Mouse (Mus musculus) lung, postnatal 0 days (tissue): ENCODE results near the gene Prkar1a. TPM values are rescaled to one million over a fixed set of nuclear protein-coding genes. Genes with fewer than 3 reads are reported as not detected.

Experiments used
- ATAC-seq: fragments of 200-750 bp; cut with Nextera tagmentation; 2 replicates; pipeline ENCODE4 v1.8.0; 2017; ENCODE audit warnings: moderate library complexity
- DNase-seq: peaks from one replicate; pipeline ENCODE4 v3.0.0-alpha.2; 2016; ENCODE audit warnings: low spot score
- H3K27ac ChIP-seq: fragments of 300-500 bp; sonication (generic); 2 replicates; pipeline ENCODE4 v1.5.1; 2014; ENCODE audit warnings: antibody characterized with exemption, mild to moderate bottlenecking, low read length, mixed read lengths
- H3K27me3 ChIP-seq: fragments of 300-500 bp; sonication (generic); replicated peaks from 2 replicates; pipeline ENCODE4 v1.6.1; 2014; ENCODE audit warnings: low read length, mixed read lengths; ENCODE audit not compliant: insufficient read depth
- H3K36me3 ChIP-seq: fragments of 300-500 bp; sonication (generic); 2 replicates; pipeline ENCODE4 v1.6.1; 2014; ENCODE audit warnings: low read length, mixed read lengths; ENCODE audit not compliant: insufficient read depth
- H3K4me1 ChIP-seq: fragments of 300-500 bp; sonication (generic); 2 replicates; pipeline ENCODE4 v1.6.1; 2014; ENCODE audit warnings: antibody characterized with exemption, low read depth, low read length, mixed read lengths; ENCODE audit not compliant: insufficient read depth
- H3K4me2 ChIP-seq: fragments of 300-500 bp; sonication (generic); replicated peaks from 2 replicates; pipeline ENCODE4 v1.6.1; 2014; ENCODE audit warnings: low read depth, mild to moderate bottlenecking, low read length, moderate library complexity, mixed read lengths
- H3K4me3 ChIP-seq: fragments of 300-500 bp; sonication (generic); 2 replicates; pipeline ENCODE4 v1.5.1; 2014; ENCODE audit warnings: low read depth, low read length
- H3K9ac ChIP-seq: fragments of 300-500 bp; sonication (generic); replicated peaks from 2 replicates; pipeline ENCODE4 v1.6.1; 2014; ENCODE audit warnings: low read depth, mild to moderate bottlenecking
- H3K9me3 ChIP-seq: fragments of 300-500 bp; sonication (generic); 2 replicates; pipeline ENCODE4 v1.6.1; 2016; ENCODE audit warnings: low read length, mixed read lengths
- CTCF ChIP-seq: IDR thresholded peaks from 2 replicates; pipeline ENCODE4 v1.5.1; 2016; ENCODE audit warnings: antibody characterized with exemption, mild to moderate bottlenecking
- EP300 ChIP-seq: IDR thresholded peaks from 2 replicates; pipeline ENCODE4 v1.6.1; 2016; ENCODE audit warnings: antibody characterized with exemption, mild to moderate bottlenecking, control low read depth
- WGBS: fragments of 180-500 bp; shearing (Covaris S2); extraction: QIAGEN DNeasy Blood & Tissue Kit; methylation state at CpG from one replicate; pipeline ENCODE4 v1.1.7; 2014; 5-methylcytosine and 5-hydroxymethylcytosine counted together
- polyA plus RNA-seq: library from polyadenylated mRNA; unstranded; fragments of >200 nt; fragmentation: Nextera tagmentation; extraction: Ambion mirVana; gene quantifications from 2 replicates; pipeline ENCODE4 v1.2.1, GENCODE M21; 2015

Prkar1a gene
- polyA plus RNA-seq, 1 experiment from 2014 or later, result 305 TPM

DNA sequence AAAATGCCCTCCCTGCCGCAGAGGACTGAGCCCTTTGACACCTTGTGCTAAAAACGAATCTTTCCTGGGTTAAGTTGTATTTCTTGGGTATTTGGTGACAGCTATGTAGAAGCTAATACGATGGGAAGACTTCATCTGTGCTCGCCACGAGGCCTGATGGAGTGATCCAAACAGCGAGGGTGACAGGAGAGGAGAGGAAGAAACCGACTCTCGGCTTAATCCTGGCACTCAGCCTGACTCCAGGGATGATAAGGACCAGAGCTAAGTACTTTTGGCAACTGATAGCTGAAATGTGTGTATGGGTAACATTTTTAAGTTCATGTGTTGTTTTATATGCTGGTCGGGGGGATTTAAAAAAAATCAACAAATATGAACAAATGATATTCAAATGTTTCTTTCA lies 31.7 kb downstream of the Prkar1a start:
- ATAC-seq (no peak), DNase-seq (no peak)
- Histone ChIP-seq H3K36me3 (no peaks in the 10 kb centered on the region), H3K9me3 (no peaks in the 10 kb centered on the region), H3K4me2 (no peak overlapping the region), H3K9ac (no peak overlapping the region), H3K27me3 (no peaks in the 10 kb centered on the region), H3K4me1 (no peaks in the 10 kb centered on the region), H3K4me3 (no peak overlapping the region), H3K27ac (no peak overlapping the region)
- WGBS, result 51% methylated on average over 9 of the region's 9 CpGs
- TF ChIP-seq EP300 (no peak), CTCF (no peak)

DNA sequence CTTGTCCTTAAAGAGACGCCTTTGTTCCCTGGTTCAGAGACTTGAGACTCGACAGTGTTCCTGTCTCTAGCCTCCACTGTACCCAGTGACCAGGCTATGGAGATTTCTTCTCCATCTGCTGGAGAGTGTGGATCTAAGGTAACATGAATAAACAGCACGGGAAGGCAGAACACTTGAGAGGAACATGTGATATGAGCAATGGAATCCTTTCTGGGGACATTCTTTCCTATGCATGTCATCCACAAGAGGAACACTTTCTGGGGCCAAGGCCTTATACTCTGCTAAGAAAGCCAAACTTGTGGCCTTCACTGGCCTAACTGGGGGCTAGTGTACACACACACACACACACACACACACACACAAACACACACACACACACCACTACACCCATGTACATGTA lies 32.4 kb downstream of the Prkar1a start:
- no peaks in the 10 kb centered on the region for H3K36me3 ChIP-seq
- 57% methylated on average over 3 of the region's 3 CpGs for WGBS
- no peak overlapping the region for H3K9ac ChIP-seq
- peak; percentile 59 for DNase-seq
- no peak overlapping the region for H3K4me3 ChIP-seq
- peak overlapping the region; percentile 43; the same call in 1 of the 2 replicates for H3K27ac ChIP-seq
- ATAC-seq, result peak; percentile 79
- no peaks in the 10 kb centered on the region for H3K4me1 ChIP-seq
- H3K9me3 ChIP-seq, result no peaks in the 10 kb centered on the region
- no peaks in the 10 kb centered on the region for H3K27me3 ChIP-seq
- peak; percentile 80 for TF ChIP-seq EP300
- no peak; the same call in 1 of the 2 replicates for TF ChIP-seq CTCF
- H3K4me2 ChIP-seq, result no peak overlapping the region

DNA sequence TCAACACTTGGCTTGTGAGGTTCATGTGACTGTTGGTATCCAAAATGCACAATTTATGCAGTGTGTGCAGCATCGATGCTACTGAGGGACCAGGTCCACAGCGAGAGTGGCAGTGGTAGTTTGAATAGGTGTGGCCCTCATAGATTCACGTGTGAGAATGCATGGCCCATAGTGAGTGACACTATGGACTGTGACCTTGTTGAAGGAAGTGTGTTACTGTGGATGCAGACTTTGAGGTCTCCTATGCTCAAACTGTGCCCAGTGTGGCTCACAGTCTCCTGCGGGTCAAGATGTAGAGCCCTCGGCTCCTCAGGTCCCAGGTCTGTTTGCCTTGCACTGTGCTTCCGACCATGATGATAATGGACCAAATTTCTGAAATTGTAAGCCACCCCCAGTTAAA lies 33.0 kb downstream of the Prkar1a start:
- 83% methylated on average over 6 of the region's 6 CpGs for WGBS
- TF ChIP-seq EP300 (no peak), CTCF (no peak)

DNA sequence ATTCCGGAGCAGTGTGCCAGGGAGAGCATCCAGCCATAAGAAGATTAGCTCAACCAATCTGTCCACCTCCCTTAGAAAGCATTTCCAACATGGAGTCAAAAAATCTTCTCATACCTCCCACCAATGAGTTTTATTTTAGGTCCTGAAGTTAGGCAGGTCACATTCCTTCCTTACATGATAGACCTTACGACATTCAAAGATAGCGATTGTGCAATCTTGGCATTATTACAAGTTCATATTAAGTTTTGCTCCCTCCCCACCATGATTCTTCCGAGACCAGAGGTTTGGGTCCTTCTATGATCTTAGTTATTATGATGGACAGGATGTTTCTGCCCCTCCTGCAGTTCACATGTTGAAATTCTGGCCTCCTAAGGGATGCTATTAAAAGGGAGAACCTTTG lies 40.3 kb downstream of the Prkar1a start:
- H3K4me1 ChIP-seq, result no peaks in the 10 kb centered on the region
- DNase-seq, result no peak
- H3K4me2 ChIP-seq, result no peak overlapping the region
- no peak overlapping the region for H3K4me3 ChIP-seq
- H3K27ac ChIP-seq, result no peak overlapping the region
- WGBS, result 80% methylated on average over 4 of the region's 4 CpGs
- H3K36me3 ChIP-seq, result no peaks in the 10 kb centered on the region
- no peak for ATAC-seq
- H3K9me3 ChIP-seq, result no peaks in the 10 kb centered on the region
- H3K9ac ChIP-seq, result no peak overlapping the region
- TF ChIP-seq CTCF, result no peak
- TF ChIP-seq EP300, result no peak
- H3K27me3 ChIP-seq, result no peaks in the 10 kb centered on the region

More for the DNA sequence above, 33.0 kb downstream of the Prkar1a start:
- Histone ChIP-seq H3K9me3 (no peaks in the 10 kb centered on the region), H3K27ac (no peak overlapping the region), H3K4me1 (no peaks in the 10 kb centered on the region), H3K4me2 (no peak overlapping the region), H3K27me3 (no peaks in the 10 kb centered on the region), H3K4me3 (no peak overlapping the region), H3K36me3 (no peaks in the 10 kb centered on the region), H3K9ac (no peak overlapping the region)
- DNase-seq (no peak), ATAC-seq (no peak)

DNA sequence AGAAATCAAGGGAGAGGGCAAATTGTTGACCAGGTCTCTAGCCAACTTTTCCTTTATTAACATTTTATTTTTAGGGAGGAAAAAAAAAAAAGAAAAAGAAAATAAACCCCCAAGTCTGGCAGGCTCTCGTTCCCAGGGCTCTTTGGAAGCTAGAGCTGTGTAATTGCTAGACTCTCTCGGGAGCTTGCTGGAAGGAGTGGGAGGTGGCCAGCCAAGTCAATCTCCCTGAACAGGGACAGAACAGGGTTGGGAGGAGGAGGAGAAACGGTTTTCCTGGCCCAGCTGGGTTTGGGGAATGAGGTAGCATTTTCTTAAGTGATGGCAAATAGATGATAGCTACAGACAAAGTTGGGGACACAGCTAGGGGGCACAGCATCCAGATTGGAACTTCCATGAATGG lies 43.5 kb downstream of the Prkar1a start:
- Histone ChIP-seq H3K4me3 (no peak overlapping the region), H3K4me1 (no peaks in the 10 kb centered on the region), H3K9ac (no peak overlapping the region), H3K9me3 (no peaks in the 10 kb centered on the region), H3K4me2 (no peak overlapping the region), H3K27me3 (no peaks in the 10 kb centered on the region), H3K36me3 (no peaks in the 10 kb centered on the region), H3K27ac (no peak overlapping the region)
- no peak for ATAC-seq
- no peak for DNase-seq
- TF ChIP-seq EP300 (no peak), CTCF (no peak)
- WGBS, result 19% methylated on average over 3 of the region's 3 CpGs

DNA sequence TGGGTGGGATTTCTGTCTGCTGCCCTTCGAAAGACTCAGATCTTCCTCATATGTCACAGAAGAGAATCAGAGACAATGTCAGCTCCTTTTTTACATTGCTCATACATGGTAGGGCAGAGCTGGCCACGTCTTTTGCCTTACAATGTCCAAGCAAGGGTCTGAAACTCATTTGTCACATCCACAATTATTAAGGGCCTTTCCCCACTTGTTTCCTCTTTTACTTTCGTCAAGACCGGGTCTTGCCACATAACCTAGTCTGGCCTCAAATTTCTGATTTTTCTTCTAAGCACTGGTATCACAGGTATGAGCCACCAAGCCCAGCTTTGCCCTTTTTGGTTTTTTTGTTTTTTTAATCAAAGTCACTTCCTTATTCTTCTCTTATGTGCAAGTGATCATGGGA lies 47.3 kb downstream of the Prkar1a start:
- Histone ChIP-seq H3K4me3 (no peak overlapping the region), H3K9ac (no peak overlapping the region), H3K27ac (no peak overlapping the region), H3K36me3 (no peaks in the 10 kb centered on the region), H3K9me3 (no peaks in the 10 kb centered on the region), H3K4me1 (no peaks in the 10 kb centered on the region), H3K4me2 (no peak overlapping the region), H3K27me3 (no peaks in the 10 kb centered on the region)
- DNase-seq, result no peak
- 87% methylated on average over 4 of the region's 4 CpGs for WGBS
- TF ChIP-seq EP300, result no peak
- ATAC-seq, result no peak

DNA sequence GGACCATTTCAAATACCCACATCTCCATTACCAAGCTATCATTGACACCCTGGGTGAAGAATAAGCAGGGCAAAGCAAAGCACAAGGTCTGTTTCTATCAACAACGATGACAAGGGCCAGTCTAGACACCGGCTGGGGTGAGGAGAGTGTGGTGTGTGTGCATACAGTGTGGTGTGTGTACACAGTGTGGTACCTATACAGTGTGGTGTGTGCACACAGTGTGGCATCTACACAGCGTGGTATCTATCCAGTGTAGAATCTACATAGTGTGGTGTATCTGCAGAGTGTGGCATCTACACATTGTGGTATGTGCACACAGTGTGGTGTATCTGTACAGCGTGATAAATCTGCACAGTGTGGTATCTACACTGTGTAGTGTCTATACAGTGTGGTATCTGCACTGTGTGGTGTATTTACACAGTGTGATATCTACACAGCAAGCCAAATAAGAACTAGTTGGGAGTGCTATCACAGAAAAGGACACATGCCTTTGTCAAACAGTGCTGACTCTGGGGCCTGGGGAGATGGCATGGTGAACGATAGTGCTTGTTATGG lies 48.0 kb downstream of the Prkar1a start:
- Histone ChIP-seq H3K4me1 (no peaks in the 10 kb centered on the region), H3K27ac (no peak overlapping the region), H3K4me2 (no peak overlapping the region), H3K4me3 (no peak overlapping the region), H3K36me3 (no peaks in the 10 kb centered on the region), H3K27me3 (no peaks in the 10 kb centered on the region), H3K9me3 (no peaks in the 10 kb centered on the region), H3K9ac (no peak overlapping the region)
- 68% methylated on average over 5 of the region's 5 CpGs for WGBS
- no peak for ATAC-seq
- DNase-seq, result no peak
- TF ChIP-seq EP300 (no peak), CTCF (no peak)
